Mouse (Mus musculus): ENCODE measurements around the gene Tmprss11e. TPM values are rescaled to one million over a fixed set of nuclear protein-coding genes. Genes with fewer than 3 reads are reported as not detected.

Tmprss11e gene
- not detected in 2 replicates for polyA plus RNA-seq (2015; fragmentation: Nextera tagmentation; extraction: Ambion mirVana)

DNA sequence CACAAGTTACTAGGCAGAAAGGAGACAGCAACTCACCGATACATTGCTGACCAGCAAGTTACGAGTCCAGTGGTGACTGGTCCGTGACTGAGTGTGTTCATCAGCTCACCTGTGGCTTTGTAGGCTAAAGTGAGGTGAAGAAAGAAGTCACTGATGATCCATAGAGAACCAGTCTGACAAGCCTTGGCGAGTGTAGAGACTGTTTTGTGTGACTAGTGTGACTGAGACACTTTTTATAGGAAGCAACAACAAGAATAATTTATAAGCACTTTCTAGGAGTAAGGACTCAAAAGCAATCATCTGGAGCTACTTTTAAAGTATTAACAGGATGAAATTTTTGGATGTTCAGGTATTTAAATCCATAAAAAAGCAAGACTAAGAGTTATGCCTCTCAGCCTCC is at the start of gene Tmprss11e:
TSS of gene Tmprss11e (minus strand) at position 101 of the 400 bp plus-strand sequence.
- H3K9ac ChIP-seq = no peak within 1 kb of the TSS
- H3K27me3 ChIP-seq = no peaks in the 10 kb centered on the region
- H3K4me2 ChIP-seq = no peak within 1 kb of the TSS
- no peaks in the 10 kb centered on the region for H3K9me3 ChIP-seq
- no peaks in the 10 kb centered on the region for H3K4me1 ChIP-seq
- 70% methylated on average over 4 of the region's 4 CpGs for WGBS
- no peaks in the 10 kb centered on the region for H3K36me3 ChIP-seq
- ATAC-seq (ENCODE audit: borderline replicate concordance, extremely low read depth, low FRiP score, low TSS enrichment) = no peak
- no peak within 1 kb of the TSS for H3K27ac ChIP-seq
- H3K4me3 ChIP-seq = no peak within 1 kb of the TSS

DNA sequence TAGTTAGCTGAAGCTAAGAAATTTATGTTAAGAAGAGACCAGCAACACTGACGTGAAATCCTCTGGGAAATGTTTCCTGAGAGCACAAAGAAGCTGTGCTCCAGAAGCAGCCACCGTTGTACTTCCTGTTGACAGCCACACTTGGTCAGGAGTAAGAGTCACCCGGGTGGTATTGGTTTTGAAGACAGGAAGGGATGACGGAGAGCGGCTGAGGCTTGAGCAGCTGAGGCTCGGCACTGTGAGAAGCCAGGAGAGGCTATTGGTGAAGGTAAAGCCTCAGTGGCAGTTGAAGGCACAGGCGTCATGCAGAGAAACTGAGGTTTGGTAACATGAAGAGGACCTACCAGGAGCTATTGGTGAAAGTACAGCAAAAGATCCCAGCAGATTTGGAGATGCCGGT is 47.2 kb upstream of the Tmprss11e start:
- Histone ChIP-seq H3K27me3 (no peaks in the 10 kb centered on the region), H3K36me3 (no peaks in the 10 kb centered on the region), H3K9ac (no peak overlapping the region), H3K27ac (no peak overlapping the region), H3K4me2 (no peak overlapping the region), H3K9me3 (no peaks in the 10 kb centered on the region), H3K4me3 (no peak overlapping the region), H3K4me1 (no peaks in the 10 kb centered on the region)
- ATAC-seq (ENCODE audit: borderline replicate concordance, extremely low read depth, low FRiP score, low TSS enrichment) = no peak
- WGBS = 54% methylated on average over 8 of the region's 8 CpGs

DNA sequence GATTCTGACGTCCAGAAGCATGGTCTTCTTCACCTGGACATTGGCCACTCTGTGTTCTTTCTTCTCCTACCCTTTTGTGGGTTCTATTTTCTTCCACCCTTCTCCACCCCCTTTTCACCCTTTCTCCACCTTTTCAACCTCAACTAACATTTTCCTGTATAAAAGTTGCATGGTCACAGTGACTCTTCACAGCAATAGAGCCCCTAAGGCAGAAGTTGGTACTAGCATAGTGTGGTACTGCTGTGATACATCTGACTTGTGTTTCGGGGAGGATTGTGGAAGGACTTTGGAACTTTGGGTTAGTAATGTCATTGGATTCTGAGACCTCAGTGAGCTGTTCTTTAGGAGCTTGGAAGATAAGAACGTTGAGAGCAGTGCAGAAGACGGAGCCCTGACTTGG is 46.6 kb upstream of the Tmprss11e start:
- H3K4me1 ChIP-seq = no peaks in the 10 kb centered on the region
- no peaks in the 10 kb centered on the region for H3K9me3 ChIP-seq
- H3K27me3 ChIP-seq = no peaks in the 10 kb centered on the region
- no peak overlapping the region for H3K27ac ChIP-seq
- no peak overlapping the region for H3K4me3 ChIP-seq
- no peak for ATAC-seq (ENCODE audit: borderline replicate concordance, extremely low read depth, low FRiP score, low TSS enrichment)
- no peak overlapping the region for H3K9ac ChIP-seq
- H3K36me3 ChIP-seq = no peaks in the 10 kb centered on the region
- WGBS = 56% methylated on average over 4 of the region's 4 CpGs
- no peak overlapping the region for H3K4me2 ChIP-seq

- H3K36me3 ChIP-seq = no peaks in the 10 kb centered on the region
- H3K4me1 ChIP-seq = no peaks in the 10 kb centered on the region
- H3K4me2 ChIP-seq = no peak overlapping the region
- no peak overlapping the region for H3K9ac ChIP-seq
- ATAC-seq (ENCODE audit: borderline replicate concordance, extremely low read depth, low FRiP score, low TSS enrichment) = no peak
- no peak overlapping the region for H3K27ac ChIP-seq
- H3K4me3 ChIP-seq = no peak overlapping the region
- no peaks in the 10 kb centered on the region for H3K9me3 ChIP-seq
- H3K27me3 ChIP-seq = no peaks in the 10 kb centered on the region
- 40% methylated on average over 2 of the region's 2 CpGs for WGBS
These were observed 44.3 kb upstream of the Tmprss11e start for GRCm38 (mm10) chr5:86789954-86790353.

DNA sequence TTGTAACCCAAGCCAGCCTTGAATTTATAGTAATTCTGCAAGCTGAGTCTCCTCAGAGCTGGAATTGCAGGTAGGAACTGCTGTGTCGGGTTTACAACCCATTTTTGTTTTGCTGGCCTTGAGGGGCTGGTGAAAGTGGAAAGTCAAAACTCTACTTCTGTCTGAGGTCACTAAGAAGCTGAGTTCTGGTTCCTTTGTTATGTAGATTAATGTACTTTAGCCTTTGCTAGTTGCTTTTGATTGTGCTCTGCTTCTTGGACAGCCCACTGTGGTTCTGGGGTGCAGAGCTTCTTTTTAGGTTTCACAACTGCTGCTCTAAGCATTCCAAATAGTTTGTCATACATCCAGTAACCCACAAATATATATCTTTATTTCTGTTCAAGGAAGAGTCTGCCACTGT is 41.2 kb upstream of the Tmprss11e start:
- Histone ChIP-seq H3K27me3 (no peaks in the 10 kb centered on the region), H3K27ac (no peak overlapping the region), H3K36me3 (no peaks in the 10 kb centered on the region), H3K4me1 (no peaks in the 10 kb centered on the region), H3K9ac (no peak overlapping the region), H3K4me2 (no peak overlapping the region), H3K4me3 (no peak overlapping the region), H3K9me3 (no peaks in the 10 kb centered on the region)
- no peak for ATAC-seq (ENCODE audit: borderline replicate concordance, extremely low read depth, low FRiP score, low TSS enrichment)
- WGBS = 55% methylated on average over 1 of the region's 1 CpGs

- Histone ChIP-seq H3K4me1 (no peaks in the 10 kb centered on the region), H3K4me3 (no peak overlapping the region), H3K36me3 (no peaks in the 10 kb centered on the region), H3K9ac (no peak overlapping the region), H3K9me3 (no peaks in the 10 kb centered on the region), H3K27ac (no peak overlapping the region), H3K27me3 (no peaks in the 10 kb centered on the region), H3K4me2 (no peak overlapping the region)
- ATAC-seq (ENCODE audit: borderline replicate concordance, extremely low read depth, low FRiP score, low TSS enrichment) = no peak
- WGBS = 50% methylated on average over 1 of the region's 1 CpGs
These were observed 38.6 kb upstream of the Tmprss11e start for GRCm38 (mm10) chr5:86784205-86784604.

GRCm38 (mm10) chr5:86783059-86783458 is 37.4 kb upstream of the Tmprss11e start:
- Histone ChIP-seq H3K27ac (no peak overlapping the region), H3K9me3 (no peaks in the 10 kb centered on the region), H3K27me3 (no peaks in the 10 kb centered on the region), H3K4me3 (no peak overlapping the region), H3K36me3 (no peaks in the 10 kb centered on the region), H3K4me1 (no peaks in the 10 kb centered on the region), H3K9ac (no peak overlapping the region), H3K4me2 (no peak overlapping the region)
- no peak for ATAC-seq (ENCODE audit: borderline replicate concordance, extremely low read depth, low FRiP score, low TSS enrichment)
- 39% methylated on average over 8 of the region's 8 CpGs for WGBS

- 52% methylated on average over 1 of the region's 1 CpGs for WGBS
- H3K4me1 ChIP-seq = no peaks in the 10 kb centered on the region
- no peaks in the 10 kb centered on the region for H3K36me3 ChIP-seq
- no peak for ATAC-seq (ENCODE audit: borderline replicate concordance, extremely low read depth, low FRiP score, low TSS enrichment)
- H3K4me2 ChIP-seq = no peak overlapping the region
- H3K9ac ChIP-seq = no peak overlapping the region
- H3K9me3 ChIP-seq = no peaks in the 10 kb centered on the region
- H3K4me3 ChIP-seq = no peak overlapping the region
- H3K27me3 ChIP-seq = no peaks in the 10 kb centered on the region
- no peak overlapping the region for H3K27ac ChIP-seq
These were observed 32.9 kb upstream of the Tmprss11e start for GRCm38 (mm10) chr5:86778471-86778870.

DNA sequence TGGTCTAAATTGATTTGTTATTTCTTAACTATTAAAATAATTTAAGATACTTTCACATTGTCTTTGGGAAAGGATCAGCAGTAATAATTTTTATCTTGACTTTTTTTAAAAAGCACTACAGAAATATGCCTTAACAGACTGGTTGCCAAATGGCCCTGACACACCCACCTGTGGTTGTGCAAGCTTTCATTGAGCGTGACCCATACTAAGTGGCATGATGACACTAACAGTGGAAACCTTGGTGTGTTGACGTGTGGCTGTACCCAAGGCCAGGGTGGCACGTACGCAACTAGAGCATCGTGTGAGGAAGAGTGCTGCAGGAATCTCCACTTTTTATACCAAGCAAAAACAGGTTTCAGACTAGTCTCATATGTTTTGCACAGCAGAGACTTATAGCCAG is 31.3 kb upstream of the Tmprss11e start:
- no peak overlapping the region for H3K4me3 ChIP-seq
- H3K9me3 ChIP-seq = no peaks in the 10 kb centered on the region
- H3K4me1 ChIP-seq = no peaks in the 10 kb centered on the region
- H3K4me2 ChIP-seq = no peak overlapping the region
- H3K27me3 ChIP-seq = no peaks in the 10 kb centered on the region
- H3K9ac ChIP-seq = no peak overlapping the region
- no peak for ATAC-seq (ENCODE audit: borderline replicate concordance, extremely low read depth, low FRiP score, low TSS enrichment)
- no peaks in the 10 kb centered on the region for H3K36me3 ChIP-seq
- H3K27ac ChIP-seq = no peak overlapping the region
- WGBS = 86% methylated on average over 5 of the region's 5 CpGs

DNA sequence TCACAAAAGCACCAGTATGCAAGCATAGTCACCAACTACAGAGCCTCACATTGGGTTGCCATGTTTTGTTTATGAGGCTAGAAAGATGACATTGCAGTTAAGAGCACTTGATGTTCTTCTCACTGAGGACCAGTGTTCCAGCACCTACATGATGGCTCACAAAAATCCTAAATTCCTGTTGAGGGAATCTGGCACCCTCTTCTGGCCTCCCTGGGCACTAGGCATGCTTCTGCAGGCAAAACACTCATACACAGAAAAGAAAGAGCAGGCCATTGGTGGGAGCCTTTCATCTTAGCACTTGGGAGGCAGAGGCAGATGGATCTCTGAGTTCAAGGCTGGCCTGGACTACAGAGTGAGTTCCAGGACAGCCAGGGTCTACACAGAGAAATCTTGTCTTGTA is 25.4 kb upstream of the Tmprss11e start:
- H3K9me3 ChIP-seq = no peaks in the 10 kb centered on the region
- no peaks in the 10 kb centered on the region for H3K36me3 ChIP-seq
- no peak overlapping the region for H3K4me2 ChIP-seq
- H3K9ac ChIP-seq = no peak overlapping the region
- H3K4me3 ChIP-seq = no peak overlapping the region
- no peaks in the 10 kb centered on the region for H3K27me3 ChIP-seq
- ATAC-seq (ENCODE audit: borderline replicate concordance, extremely low read depth, low FRiP score, low TSS enrichment) = no peak
- no peak overlapping the region for H3K27ac ChIP-seq
- H3K4me1 ChIP-seq = no peaks in the 10 kb centered on the region

GRCm38 (mm10) chr5:86769015-86769658 is 23.5 kb upstream of the Tmprss11e start:
- Histone ChIP-seq H3K27me3 (no peaks in the 10 kb centered on the region), H3K27ac (no peak overlapping the region), H3K4me3 (no peak overlapping the region), H3K4me2 (no peak overlapping the region), H3K4me1 (no peaks in the 10 kb centered on the region), H3K9me3 (no peaks in the 10 kb centered on the region), H3K9ac (no peak overlapping the region), H3K36me3 (no peaks in the 10 kb centered on the region)
- 17% methylated on average over 3 of the region's 3 CpGs for WGBS
- ATAC-seq (ENCODE audit: borderline replicate concordance, extremely low read depth, low FRiP score, low TSS enrichment) = no peak

- Histone ChIP-seq H3K27me3 (no peaks in the 10 kb centered on the region), H3K4me1 (no peaks in the 10 kb centered on the region), H3K27ac (no peak overlapping the region), H3K9ac (no peak overlapping the region), H3K4me2 (no peak overlapping the region), H3K36me3 (no peaks in the 10 kb centered on the region), H3K9me3 (no peaks in the 10 kb centered on the region), H3K4me3 (no peak overlapping the region)
- ATAC-seq (ENCODE audit: borderline replicate concordance, extremely low read depth, low FRiP score, low TSS enrichment) = no peak
- 39% methylated on average over 3 of the region's 3 CpGs for WGBS
These were observed 2.8 kb downstream of the Tmprss11e start for GRCm38 (mm10) chr5:86742796-86743195.

GRCm38 (mm10) chr5:86741146-86741545 is 4.5 kb downstream of the Tmprss11e start:
- no peak overlapping the region for H3K4me3 ChIP-seq
- no peaks in the 10 kb centered on the region for H3K36me3 ChIP-seq
- ATAC-seq (ENCODE audit: borderline replicate concordance, extremely low read depth, low FRiP score, low TSS enrichment) = no peak
- no peaks in the 10 kb centered on the region for H3K9me3 ChIP-seq
- H3K9ac ChIP-seq = no peak overlapping the region
- H3K4me2 ChIP-seq = no peak overlapping the region
- WGBS = 68% methylated on average over 5 of the region's 5 CpGs
- H3K27ac ChIP-seq = no peak overlapping the region
- no peaks in the 10 kb centered on the region for H3K4me1 ChIP-seq
- H3K27me3 ChIP-seq = no peaks in the 10 kb centered on the region

Measured in lung, embryonic 15.5 days (tissue).